Mouse (Mus musculus): ENCODE results near the gene Tdp1. TPM values are rescaled to one million over a fixed set of nuclear protein-coding genes. Genes with fewer than 3 reads are reported as not detected.

Tdp1 gene
- polyA plus RNA-seq, 1 experiment from 2014 or later, result 30.5 TPM

- H3K4me2 ChIP-seq (ENCODE audit: low read length), result no peak overlapping the region
- WGBS, result 50% methylated on average over 4 of the region's 4 CpGs
- H3K4me3 ChIP-seq (ENCODE audit: control insufficient read depth in 1 of 2, insufficient read depth in 1 of 2, low read depth in 1 of 2, low read length in 2 of 2), result no peak overlapping the region
- H3K27ac ChIP-seq (replicated peaks in 1 of 2; ENCODE audit: control insufficient read depth in 1 of 2, insufficient read depth in 1 of 2, low read depth in 2 of 2, low read length in 2 of 2), result no peak overlapping the region
- no peak for ATAC-seq (ENCODE audit: insufficient number of reproducible peaks, insufficient read depth, low FRiP score, low read depth)
- H3K27me3 ChIP-seq (ENCODE audit: control insufficient read depth, insufficient read depth, low read length), result no peaks in the 10 kb centered on the region
- H3K9me3 ChIP-seq (ENCODE audit: control insufficient read depth, low read length), result no peaks in the 10 kb centered on the region
- H3K36me3 ChIP-seq (ENCODE audit: control insufficient read depth, insufficient read depth, low read length), result peaks cover 25% of the 10 kb centered on the region
- no peak overlapping the region for H3K9ac ChIP-seq (ENCODE audit: low read length)
- peaks cover 0 to 3% of the 10 kb centered on the region in 2 experiments; a peak in 1 of 4 replicates for H3K4me1 ChIP-seq (ENCODE audit: control insufficient read depth in 2 of 2, insufficient read depth in 2 of 2, low read length in 2 of 2)
Measured at GRCm38 (mm10) chr12:99938476-99938875, 54.2 kb downstream of the Tdp1 start.

GRCm38 (mm10) chr12:99939179-99939578, 54.9 kb downstream of the Tdp1 start:
- no peak overlapping the region for H3K27ac ChIP-seq (replicated peaks in 1 of 2; ENCODE audit: control insufficient read depth in 1 of 2, insufficient read depth in 1 of 2, low read depth in 2 of 2, low read length in 2 of 2)
- peaks cover 29% of the 10 kb centered on the region for H3K36me3 ChIP-seq (ENCODE audit: control insufficient read depth, insufficient read depth, low read length)
- no peak for ATAC-seq (ENCODE audit: insufficient number of reproducible peaks, insufficient read depth, low FRiP score, low read depth)
- no peak overlapping the region for H3K4me2 ChIP-seq (ENCODE audit: low read length)
- H3K9me3 ChIP-seq (ENCODE audit: control insufficient read depth, low read length), result no peaks in the 10 kb centered on the region
- no peak overlapping the region for H3K4me3 ChIP-seq (ENCODE audit: control insufficient read depth in 1 of 2, insufficient read depth in 1 of 2, low read depth in 1 of 2, low read length in 2 of 2)
- H3K9ac ChIP-seq (ENCODE audit: low read length), result no peak overlapping the region
- peaks cover 0 to 3% of the 10 kb centered on the region in 2 experiments; a peak in 1 of 4 replicates for H3K4me1 ChIP-seq (ENCODE audit: control insufficient read depth in 2 of 2, insufficient read depth in 2 of 2, low read length in 2 of 2)
- 86% methylated on average over 6 of the region's 6 CpGs for WGBS
- H3K27me3 ChIP-seq (ENCODE audit: control insufficient read depth, insufficient read depth, low read length), result no peaks in the 10 kb centered on the region

GRCm38 (mm10) chr12:99940704-99941103, 56.4 kb downstream of the Tdp1 start:
- no peak for ATAC-seq (ENCODE audit: insufficient number of reproducible peaks, insufficient read depth, low FRiP score, low read depth)
- Histone ChIP-seq H3K4me2 (ENCODE audit: low read length) (no peak overlapping the region), H3K4me3 (ENCODE audit: control insufficient read depth in 1 of 2, insufficient read depth in 1 of 2, low read depth in 1 of 2, low read length in 2 of 2) (no peak overlapping the region), H3K4me1 (ENCODE audit: control insufficient read depth in 2 of 2, insufficient read depth in 2 of 2, low read length in 2 of 2) (peaks cover 0 to 3% of the 10 kb centered on the region in 2 experiments; a peak in 1 of 4 replicates), H3K9me3 (ENCODE audit: control insufficient read depth, low read length) (no peaks in the 10 kb centered on the region), H3K36me3 (ENCODE audit: control insufficient read depth, insufficient read depth, low read length) (peaks cover 27% of the 10 kb centered on the region), H3K27ac (replicated peaks in 1 of 2; ENCODE audit: control insufficient read depth in 1 of 2, insufficient read depth in 1 of 2, low read depth in 2 of 2, low read length in 2 of 2) (no peak overlapping the region), H3K9ac (ENCODE audit: low read length) (no peak overlapping the region), H3K27me3 (ENCODE audit: control insufficient read depth, insufficient read depth, low read length) (no peaks in the 10 kb centered on the region)
- WGBS, result 90% methylated on average over 7 of the region's 7 CpGs

- Histone ChIP-seq H3K27ac (replicated peaks in 1 of 2; ENCODE audit: control insufficient read depth in 1 of 2, insufficient read depth in 1 of 2, low read depth in 2 of 2, low read length in 2 of 2) (no peak overlapping the region), H3K27me3 (ENCODE audit: control insufficient read depth, insufficient read depth, low read length) (no peaks in the 10 kb centered on the region), H3K36me3 (ENCODE audit: control insufficient read depth, insufficient read depth, low read length) (peaks cover 29% of the 10 kb centered on the region), H3K9ac (ENCODE audit: low read length) (no peak overlapping the region), H3K4me2 (ENCODE audit: low read length) (no peak overlapping the region), H3K4me1 (ENCODE audit: control insufficient read depth in 2 of 2, insufficient read depth in 2 of 2, low read length in 2 of 2) (peaks cover 0 to 3% of the 10 kb centered on the region in 2 experiments; a peak in 1 of 4 replicates), H3K9me3 (ENCODE audit: control insufficient read depth, low read length) (no peaks in the 10 kb centered on the region), H3K4me3 (ENCODE audit: control insufficient read depth in 1 of 2, insufficient read depth in 1 of 2, low read depth in 1 of 2, low read length in 2 of 2) (no peak overlapping the region)
- 75% methylated on average over 8 of the region's 8 CpGs for WGBS
- ATAC-seq (ENCODE audit: insufficient number of reproducible peaks, insufficient read depth, low FRiP score, low read depth), result no peak
Measured at GRCm38 (mm10) chr12:99942441-99942840, 58.1 kb downstream of the Tdp1 start.

- Histone ChIP-seq H3K27ac (replicated peaks in 1 of 2; ENCODE audit: control insufficient read depth in 1 of 2, insufficient read depth in 1 of 2, low read depth in 2 of 2, low read length in 2 of 2) (no peak overlapping the region), H3K4me1 (ENCODE audit: control insufficient read depth in 2 of 2, insufficient read depth in 2 of 2, low read length in 2 of 2) (peaks cover 0 to 2% of the 10 kb centered on the region in 2 experiments; a peak in 1 of 4 replicates), H3K27me3 (ENCODE audit: control insufficient read depth, insufficient read depth, low read length) (no peaks in the 10 kb centered on the region), H3K9me3 (ENCODE audit: control insufficient read depth, low read length) (no peaks in the 10 kb centered on the region), H3K36me3 (ENCODE audit: control insufficient read depth, insufficient read depth, low read length) (peaks cover 11% of the 10 kb centered on the region), H3K4me3 (ENCODE audit: control insufficient read depth in 1 of 2, insufficient read depth in 1 of 2, low read depth in 1 of 2, low read length in 2 of 2) (no peak overlapping the region), H3K9ac (ENCODE audit: low read length) (no peak overlapping the region), H3K4me2 (ENCODE audit: low read length) (no peak overlapping the region)
- 56% methylated on average over 7 of the region's 7 CpGs for WGBS
- ATAC-seq (ENCODE audit: insufficient number of reproducible peaks, insufficient read depth, low FRiP score, low read depth), result no peak
Measured at GRCm38 (mm10) chr12:99952928-99953327, 68.6 kb downstream of the Tdp1 start.

- Histone ChIP-seq H3K4me1 (ENCODE audit: control insufficient read depth in 2 of 2, insufficient read depth in 2 of 2, low read length in 2 of 2) (peaks cover 3 to 4% of the 10 kb centered on the region in 2 experiments; a peak in 1 of 4 replicates), H3K9me3 (ENCODE audit: control insufficient read depth, low read length) (no peaks in the 10 kb centered on the region), H3K27me3 (ENCODE audit: control insufficient read depth, insufficient read depth, low read length) (0 out of 2 replicates have a peak, but pooled peaks cover 7% of the 10 kb centered on the region), H3K9ac (ENCODE audit: low read length) (no peak overlapping the region), H3K4me2 (ENCODE audit: low read length) (no peak overlapping the region), H3K27ac (replicated peaks in 1 of 2; ENCODE audit: control insufficient read depth in 1 of 2, insufficient read depth in 1 of 2, low read depth in 2 of 2, low read length in 2 of 2) (no peak overlapping the region), H3K4me3 (ENCODE audit: control insufficient read depth in 1 of 2, insufficient read depth in 1 of 2, low read depth in 1 of 2, low read length in 2 of 2) (no peak overlapping the region), H3K36me3 (ENCODE audit: control insufficient read depth, insufficient read depth, low read length) (peaks cover 7% of the 10 kb centered on the region)
- 78% methylated on average over 7 of the region's 7 CpGs for WGBS
- ATAC-seq (ENCODE audit: insufficient number of reproducible peaks, insufficient read depth, low FRiP score, low read depth), result no peak
Measured at GRCm38 (mm10) chr12:99956411-99956810, 72.1 kb downstream of the Tdp1 start.

GRCm38 (mm10) chr12:99958068-99959060, 74.0 kb downstream of the Tdp1 start:
- no peak overlapping the region for H3K4me3 ChIP-seq (ENCODE audit: control insufficient read depth in 1 of 2, insufficient read depth in 1 of 2, low read depth in 1 of 2, low read length in 2 of 2)
- H3K27me3 ChIP-seq (ENCODE audit: control insufficient read depth, insufficient read depth, low read length), result peaks cover 11% of the 10 kb centered on the region
- WGBS, result 77% methylated on average over 9 of the region's 9 CpGs
- H3K9me3 ChIP-seq (ENCODE audit: control insufficient read depth, low read length), result no peaks in the 10 kb centered on the region
- peaks cover 7% of the 10 kb centered on the region for H3K36me3 ChIP-seq (ENCODE audit: control insufficient read depth, insufficient read depth, low read length)
- no peak overlapping the region for H3K9ac ChIP-seq (ENCODE audit: low read length)
- H3K27ac ChIP-seq (replicated peaks in 1 of 2; ENCODE audit: control insufficient read depth in 1 of 2, insufficient read depth in 1 of 2, low read depth in 2 of 2, low read length in 2 of 2), result no peak overlapping the region
- H3K4me2 ChIP-seq (ENCODE audit: low read length), result no peak overlapping the region
- H3K4me1 ChIP-seq (ENCODE audit: control insufficient read depth in 2 of 2, insufficient read depth in 2 of 2, low read length in 2 of 2), result peaks cover 2 to 3% of the 10 kb centered on the region in 2 experiments; a peak in 1 of 4 replicates
- no peak for ATAC-seq (ENCODE audit: insufficient number of reproducible peaks, insufficient read depth, low FRiP score, low read depth)

All from heart, embryonic 14.5 days (tissue).